Mouse (Mus musculus): ENCODE measurements around the gene Rbl1.

GRCm38 (mm10) chr2:157170166-157170565 lies 34.2 kb downstream of the Rbl1 start:
- TF ChIP-seq POLR2A (IDR thresholded peaks at IDR 0.05; ENCODE audit: low read depth, low read length) (no peak), CTCF (IDR thresholded peaks at IDR 0.05; ENCODE audit: extremely low read depth, insufficient read length, insufficient replicate concordance, low read depth, low read length) (no peak)

Data from small intestine, adult 2 months (tissue).